Mouse (Mus musculus) kidney, postnatal 4 days (tissue): Measurements from ENCODE around the gene Samd4.

Experiments
- DNase-seq, 2 experiments: peaks; one replicate each; pipeline ENCODE4 v3.0.0; 2021; ENCODE audit warnings: mixed read lengths in 2 of 2

Samd4 gene

DNA sequence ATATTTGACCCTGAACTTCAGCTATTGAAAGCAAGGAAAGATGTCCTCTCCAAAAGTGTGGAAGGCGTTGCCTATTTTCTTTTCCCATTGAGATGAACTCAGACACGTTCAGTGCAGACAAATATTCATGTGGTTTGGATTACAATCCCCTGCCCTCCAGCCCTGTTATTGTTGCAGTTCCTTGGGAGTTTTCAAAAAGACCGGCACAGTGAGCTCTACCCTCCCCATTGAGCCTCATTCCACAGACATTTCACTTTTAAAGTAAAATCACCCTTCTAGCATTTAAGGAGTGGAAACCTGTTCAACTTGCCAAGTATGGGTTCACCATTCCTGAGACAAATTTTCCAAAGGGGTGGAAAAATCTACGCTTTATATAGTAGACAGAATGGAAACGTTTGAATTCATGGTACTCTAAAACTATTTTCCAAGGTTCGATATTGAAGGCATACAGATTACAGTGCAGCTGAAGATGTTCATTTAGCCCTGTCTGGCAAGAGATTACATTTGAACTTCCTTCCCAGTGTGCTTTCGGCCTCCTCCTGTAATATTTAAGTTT lies 76.6 kb downstream of the Samd4 start:
- DNase-seq, result no peak

DNA sequence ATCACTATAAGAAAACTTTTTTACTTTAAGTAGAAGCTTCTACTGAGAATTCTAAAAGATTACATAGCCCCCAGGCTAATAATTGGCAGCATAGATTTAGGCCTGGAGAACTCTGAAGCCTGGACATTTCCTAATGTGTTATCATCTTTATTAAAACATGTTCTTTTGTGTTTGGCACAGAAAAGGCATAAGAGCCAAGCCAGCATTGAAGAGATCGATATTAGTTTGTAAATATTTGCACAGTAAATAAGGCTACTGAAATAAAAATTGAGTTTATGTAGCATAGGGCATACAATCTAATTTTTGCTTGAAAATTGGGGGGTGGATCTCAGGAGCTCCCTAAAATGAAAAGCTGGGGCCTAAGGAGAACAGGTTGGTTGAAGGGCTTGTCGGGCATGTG lies 77.2 kb downstream of the Samd4 start:
- DNase-seq, result no peak

DNA sequence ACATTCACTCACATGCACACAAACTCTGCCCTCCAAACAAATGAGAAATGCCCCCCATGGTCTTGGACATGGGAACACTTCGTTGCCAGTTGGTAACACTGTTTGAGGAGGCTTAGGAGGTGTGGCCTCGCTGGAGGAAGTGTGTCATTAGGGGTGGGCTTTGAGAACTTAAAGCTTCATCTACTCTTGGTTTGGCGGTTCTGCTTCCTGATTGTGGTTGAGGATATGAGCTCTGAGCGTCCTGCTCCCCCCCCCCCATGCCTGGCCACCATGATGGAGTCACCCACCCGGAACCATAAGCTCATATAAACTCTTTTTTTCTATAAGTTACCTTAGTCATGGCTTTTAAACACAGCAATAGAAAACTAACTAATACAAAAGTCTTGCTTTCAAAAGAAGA lies 80.2 kb downstream of the Samd4 start:
- DNase-seq, result no peak

DNA sequence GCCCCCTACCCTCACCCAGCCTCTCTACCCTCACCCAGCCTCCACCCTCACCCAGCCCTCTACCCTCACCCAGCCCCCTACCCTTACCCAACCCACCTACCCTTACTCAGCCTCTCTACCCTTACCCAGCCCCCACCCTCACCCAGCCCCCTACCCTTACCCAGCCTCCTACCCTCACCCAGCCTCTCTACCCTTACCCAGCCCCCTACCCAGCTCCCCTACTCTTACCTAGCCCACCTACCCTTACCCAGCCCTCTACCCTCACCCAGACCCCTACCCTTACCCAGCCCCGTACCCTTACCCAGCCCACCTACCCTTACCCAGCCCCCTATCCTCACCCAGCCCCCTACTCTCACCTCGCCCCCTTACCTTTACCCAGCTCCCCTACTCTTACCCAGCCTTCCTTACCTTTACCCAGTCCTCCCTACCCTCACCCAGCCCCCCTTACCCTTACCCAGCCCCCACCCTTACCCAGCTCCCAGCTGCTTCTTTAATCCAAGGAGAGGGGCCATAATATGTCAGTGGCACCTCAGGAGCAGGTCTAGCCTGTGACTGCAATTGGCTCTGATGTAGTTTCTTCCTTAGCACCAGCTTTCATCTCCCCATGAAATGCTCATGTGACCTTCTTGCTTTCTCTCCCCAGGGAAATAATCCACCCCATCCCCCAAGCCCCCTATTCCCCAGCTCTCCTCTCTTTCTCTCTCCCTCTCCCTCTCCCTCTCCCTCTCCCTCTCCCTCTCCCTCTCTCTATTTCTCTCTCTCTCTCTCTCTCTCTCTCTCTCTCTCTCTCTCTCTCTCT lies 81.6 kb downstream of the Samd4 start:
- DNase-seq, result no peak

DNA sequence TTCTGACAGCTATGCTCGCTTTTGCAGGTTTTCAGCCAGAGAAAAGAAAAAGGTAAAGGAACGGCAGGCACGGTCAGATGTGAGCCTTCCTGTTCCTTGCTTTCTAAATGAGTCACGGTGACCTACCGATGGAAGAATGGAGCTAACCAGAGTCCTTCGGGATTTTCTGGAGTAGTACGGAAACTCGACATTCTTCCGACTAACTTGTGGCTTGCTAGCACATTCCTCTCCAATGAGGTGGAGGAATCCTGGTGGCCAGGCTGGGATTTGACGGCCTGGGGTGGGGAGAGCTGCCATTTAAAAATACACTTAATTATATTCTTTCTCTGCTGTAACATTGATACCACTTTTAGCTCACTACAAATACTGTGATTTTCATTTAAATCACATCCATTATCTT lies 83.6 kb downstream of the Samd4 start:
- peak; percentile 51 to 66 for DNase-seq

DNA sequence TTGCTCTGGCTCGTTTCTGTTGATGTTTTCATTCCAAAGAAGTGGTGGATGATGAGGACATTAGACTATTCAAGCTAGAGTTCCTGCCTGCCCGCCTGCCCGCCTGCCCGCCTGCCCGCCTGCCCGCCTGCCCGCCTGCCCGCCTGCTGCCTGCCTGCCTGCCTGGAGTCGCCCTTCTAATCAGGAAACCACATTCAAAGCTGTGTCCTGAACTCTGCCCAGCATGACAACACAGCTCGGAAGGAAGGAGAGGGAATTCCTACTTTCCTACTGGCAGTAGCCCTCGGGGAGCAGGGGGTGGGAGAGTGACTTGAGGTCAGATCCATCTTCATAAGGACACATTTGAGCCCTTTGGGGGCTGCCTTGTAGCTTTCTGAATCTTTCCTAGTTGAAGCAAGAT lies 85.4 kb downstream of the Samd4 start:
- DNase-seq, result peak; percentile 26 to 36

DNA sequence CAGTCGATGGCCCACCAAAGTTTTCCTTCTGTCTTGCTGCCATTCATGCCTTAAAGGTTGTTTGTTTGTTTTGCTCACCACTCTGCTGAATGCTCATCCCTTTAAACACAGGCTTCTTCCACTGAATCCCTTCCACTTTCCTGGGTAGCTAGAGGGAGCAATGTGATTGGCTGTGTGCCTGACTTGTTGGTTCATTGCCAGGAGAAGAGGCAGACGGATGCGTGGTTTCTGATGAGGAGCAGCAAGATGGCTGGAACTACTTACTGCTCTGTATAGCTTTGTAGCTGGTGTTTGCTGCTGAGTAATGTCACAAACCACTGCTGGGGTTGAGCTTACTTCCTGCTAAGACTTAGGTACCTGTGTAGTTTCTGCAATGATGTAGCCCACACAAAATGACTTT lies 88.0 kb downstream of the Samd4 start:
- peak; percentile 48 to 51 for DNase-seq

DNA sequence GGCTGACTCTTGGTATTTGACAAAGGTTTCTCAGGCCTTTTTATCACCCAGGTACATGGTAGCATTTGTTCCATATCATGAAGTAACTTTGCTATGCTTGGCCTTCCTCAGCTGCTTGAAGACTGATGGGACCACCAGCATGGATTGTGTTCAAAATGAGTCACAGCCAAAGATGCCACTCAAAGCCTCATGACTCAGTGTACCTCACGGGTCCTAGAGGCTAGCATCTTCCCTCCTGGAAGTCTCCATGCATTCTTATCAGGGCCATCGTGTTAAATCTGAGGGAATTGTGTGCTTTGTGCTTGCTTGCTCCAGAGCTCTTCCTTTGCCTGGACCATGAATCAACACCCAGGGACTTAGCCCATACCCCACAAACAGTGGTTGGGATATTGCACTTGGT lies 89.1 kb downstream of the Samd4 start:
- DNase-seq, result no peak

DNA sequence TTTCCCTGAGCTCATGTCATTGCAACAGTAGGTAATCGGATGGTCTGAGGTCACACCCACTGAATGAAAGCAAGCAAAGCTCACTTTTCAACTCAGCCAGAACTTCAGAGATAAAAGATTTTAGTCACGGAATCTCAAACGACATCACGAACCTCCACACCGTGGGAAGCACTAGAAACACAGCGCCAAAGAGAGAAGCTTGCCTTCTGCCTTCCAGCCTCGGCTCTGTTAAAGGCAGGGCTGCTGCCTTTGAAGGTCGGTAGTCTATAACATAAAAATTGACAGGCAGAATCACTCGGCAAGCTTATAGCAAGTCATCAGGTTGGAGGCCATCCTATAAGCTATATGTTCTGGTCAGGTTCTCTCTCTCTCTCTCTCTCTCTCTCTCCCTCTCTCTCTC lies 92.2 kb downstream of the Samd4 start:
- no peak for DNase-seq

DNA sequence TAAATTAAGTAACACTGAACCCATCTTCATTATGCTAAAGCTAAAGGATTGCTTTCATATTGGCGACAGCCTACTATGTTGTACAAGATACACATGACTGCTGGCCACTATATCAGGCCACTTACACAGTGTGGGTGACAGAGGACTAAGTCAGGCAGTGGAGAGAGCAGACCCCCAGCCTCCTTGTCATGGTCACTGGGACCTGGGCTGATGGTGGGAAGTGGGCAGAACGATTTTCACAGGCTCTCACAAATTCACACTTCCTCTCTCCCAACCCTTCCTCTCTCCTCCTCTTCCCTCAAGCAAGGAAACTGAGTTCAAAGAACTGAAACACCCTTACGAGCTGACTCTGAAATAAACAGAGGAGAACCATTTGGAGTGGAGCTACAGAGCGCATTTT lies 93.3 kb downstream of the Samd4 start:
- DNase-seq, result no peak

DNA sequence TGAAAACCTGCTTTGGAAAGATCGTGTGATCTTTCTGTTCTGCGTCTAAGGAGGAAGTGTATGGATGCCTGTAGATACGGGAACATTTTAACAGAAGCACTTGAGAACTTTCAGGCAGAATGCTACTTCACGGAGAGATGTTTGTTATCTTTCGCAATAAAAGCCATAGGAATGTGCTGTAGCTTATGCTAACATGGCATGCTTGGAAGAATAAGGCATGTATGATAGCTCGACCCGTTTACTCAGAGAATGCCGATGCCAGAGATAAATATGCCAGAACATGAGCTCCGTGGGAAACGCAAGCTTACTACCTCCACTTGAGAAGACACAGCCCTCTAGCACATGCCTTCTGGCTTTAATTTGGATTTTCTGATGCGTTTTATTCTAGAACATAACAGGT lies 94.1 kb downstream of the Samd4 start:
- DNase-seq, result no peak

DNA sequence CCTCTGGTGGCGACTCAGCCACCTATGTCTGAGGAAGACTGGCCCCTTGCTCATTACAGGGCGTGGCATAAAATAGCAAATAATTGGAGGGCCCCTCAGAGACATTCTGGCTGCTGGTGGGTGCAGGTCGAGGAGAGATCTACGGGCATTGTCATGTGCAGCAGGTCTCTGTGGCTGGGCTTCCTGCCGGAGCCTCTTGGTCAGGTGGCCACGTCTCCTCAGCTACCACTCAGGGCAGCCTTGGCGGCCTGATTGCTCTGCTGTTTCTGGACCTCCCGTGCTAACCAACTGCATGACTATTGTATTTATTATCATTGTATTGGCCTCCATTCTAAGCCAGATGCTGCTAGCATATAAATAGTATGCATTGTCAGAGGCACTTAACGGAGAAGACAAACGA lies 95.0 kb downstream of the Samd4 start:
- DNase-seq, result no peak

DNA sequence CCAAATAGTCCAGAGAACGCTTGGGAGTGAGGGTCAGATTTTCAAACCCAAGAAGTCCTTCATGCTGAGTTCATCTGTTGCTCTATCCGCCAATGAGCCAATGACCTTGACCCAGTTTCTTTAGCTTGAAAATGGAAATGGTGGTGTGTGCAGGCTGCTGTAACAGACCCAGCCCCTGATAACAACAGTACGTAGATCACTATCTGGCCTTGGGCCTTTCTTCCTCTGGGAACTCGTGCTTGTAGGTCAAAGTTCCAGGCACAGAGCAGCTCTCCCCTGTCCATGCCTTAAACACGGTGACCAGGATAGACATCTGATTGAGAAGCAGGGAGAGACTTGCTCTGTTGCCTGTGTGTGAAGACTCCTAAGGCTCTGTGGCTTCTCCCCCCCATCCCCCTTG lies 96.5 kb downstream of the Samd4 start:
- no peak for DNase-seq

DNA sequence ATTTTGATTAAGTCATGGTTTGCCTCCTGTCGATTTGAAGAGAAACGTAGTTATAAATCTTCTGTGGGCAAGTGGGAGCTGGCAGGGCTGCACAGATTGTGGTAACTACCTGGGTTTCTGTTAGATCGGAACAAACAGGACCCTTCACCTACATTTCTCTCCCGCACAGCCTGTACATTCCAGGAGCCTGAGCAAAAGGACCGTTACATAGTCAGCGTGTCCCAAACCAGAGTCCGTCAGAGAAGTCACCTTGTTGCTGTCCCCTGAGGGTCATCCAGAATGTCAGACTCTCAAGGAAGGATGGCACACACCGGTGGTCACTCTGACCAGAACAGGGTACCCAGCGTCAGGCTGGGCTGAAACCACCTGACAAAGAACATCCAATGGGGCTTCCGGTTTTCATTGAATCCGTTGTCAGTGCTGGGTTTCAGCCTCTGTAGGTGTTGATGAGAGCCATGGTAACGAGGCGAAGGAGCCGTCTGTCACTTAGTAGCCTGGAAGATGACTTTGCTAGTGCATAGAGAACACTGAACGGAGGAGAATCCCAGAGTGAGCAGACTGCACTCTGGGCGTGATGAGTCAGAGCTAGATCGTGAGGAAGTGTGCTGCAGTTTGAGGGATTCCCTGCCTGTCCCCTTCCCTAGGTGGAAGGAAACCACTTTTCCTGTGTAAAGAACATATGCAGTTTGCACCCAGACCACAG lies 98.2 kb downstream of the Samd4 start:
- no peak for DNase-seq

DNA sequence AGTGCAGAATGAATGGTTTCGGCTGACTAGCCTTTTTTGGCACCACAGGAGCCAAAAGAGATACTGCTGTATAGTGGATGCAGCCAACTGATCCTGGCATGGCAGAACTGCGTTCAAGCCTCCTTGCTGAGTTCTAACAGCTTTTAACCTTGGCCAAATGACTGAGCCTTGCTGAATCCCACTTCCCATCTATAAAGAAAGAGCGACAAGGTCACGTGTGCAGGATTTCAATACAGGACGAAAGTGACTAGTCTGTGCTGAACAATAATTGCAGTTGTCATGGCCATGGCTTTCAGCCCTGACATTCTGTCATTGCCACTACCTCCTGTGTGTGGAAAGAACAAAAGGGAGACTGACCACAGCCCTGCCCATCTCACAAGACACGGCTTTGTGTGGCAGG lies 99.5 kb downstream of the Samd4 start:
- no peak for DNase-seq

DNA sequence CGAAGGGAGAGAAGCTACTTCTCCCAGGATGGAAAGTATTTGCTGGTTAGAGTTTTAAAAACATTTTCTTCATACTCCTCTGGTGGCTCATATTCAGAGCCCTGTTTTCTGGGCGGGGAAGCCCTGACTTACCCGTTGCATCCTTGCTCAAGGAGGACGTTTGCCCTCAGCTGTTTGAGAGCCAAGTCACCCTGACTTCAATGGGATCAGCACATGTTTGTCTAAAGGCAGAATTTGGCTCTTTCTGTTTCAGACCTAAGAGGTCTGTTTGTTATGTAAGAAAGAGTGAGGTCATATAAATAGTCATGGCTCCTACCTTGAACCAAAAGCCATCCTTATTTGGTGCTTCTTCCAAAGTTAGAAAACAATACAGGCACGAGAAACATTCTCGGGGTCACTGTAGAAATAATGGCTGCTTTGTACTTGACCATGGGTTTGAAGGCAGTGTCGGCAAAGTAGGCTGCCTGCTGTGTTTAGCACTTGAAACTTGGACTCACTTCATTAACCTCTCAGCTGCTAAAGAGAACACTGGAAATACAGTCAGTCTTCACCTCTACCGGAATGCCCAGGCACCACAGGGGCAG lies 102.0 kb downstream of the Samd4 start:
- DNase-seq, result no peak

DNA sequence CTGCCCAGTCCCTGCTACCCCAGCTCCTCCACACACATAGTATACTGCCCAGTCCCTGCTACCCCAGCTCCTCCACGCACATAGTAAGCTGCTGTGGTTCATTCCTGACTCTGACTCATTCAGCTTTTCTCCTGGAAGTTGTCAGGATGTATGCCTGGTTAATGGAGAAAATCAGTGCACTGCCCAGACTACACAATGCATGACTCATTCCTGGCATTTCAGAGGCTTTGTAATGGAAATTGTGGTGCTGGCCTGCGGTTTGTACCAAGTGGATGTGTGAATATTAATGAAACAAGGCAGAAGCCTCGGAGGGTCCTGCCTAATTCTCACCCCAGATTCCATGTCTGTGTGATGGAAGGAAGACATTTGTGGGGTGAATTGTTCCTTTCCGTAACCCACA lies 107.0 kb downstream of the Samd4 start:
- DNase-seq, result no peak

DNA sequence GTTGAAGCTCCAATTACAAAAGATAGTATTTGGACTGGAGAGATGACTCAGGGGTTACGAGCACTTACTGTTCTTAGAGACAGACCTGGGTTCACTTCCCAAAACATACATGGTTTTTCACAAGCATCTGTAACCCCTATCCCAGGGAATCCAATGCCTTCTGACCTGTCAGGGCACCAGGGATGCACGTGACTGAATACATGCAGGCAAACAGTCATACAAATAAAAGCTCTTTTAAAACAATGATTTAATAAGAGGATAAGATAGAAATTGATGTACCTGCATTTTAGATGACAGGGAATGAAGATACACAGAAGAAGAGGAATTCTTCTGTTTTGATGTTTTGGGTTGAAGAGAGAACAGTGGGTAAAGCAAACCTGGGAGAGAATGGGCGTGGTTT lies 107.8 kb downstream of the Samd4 start:
- no peak for DNase-seq

DNA sequence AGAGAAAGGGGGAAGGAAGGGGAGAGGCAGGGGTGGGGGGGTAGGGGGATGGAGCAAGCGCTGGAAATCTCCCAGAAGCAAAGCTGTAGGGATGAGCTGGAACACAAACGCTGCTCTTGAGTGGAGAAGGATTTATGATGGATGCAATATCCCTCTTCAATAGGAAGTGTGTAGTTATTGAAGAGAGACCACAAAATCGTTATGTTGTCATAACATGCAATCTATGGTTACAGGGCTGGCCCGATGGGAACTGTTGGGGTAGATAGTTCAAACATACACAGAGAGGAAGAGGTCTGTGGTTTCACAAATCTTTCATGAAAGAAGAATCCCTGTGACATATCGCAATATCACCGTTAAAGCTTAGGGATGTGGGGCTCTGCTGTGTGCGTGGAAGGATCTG lies 112.0 kb downstream of the Samd4 start:
- DNase-seq, result no peak

DNA sequence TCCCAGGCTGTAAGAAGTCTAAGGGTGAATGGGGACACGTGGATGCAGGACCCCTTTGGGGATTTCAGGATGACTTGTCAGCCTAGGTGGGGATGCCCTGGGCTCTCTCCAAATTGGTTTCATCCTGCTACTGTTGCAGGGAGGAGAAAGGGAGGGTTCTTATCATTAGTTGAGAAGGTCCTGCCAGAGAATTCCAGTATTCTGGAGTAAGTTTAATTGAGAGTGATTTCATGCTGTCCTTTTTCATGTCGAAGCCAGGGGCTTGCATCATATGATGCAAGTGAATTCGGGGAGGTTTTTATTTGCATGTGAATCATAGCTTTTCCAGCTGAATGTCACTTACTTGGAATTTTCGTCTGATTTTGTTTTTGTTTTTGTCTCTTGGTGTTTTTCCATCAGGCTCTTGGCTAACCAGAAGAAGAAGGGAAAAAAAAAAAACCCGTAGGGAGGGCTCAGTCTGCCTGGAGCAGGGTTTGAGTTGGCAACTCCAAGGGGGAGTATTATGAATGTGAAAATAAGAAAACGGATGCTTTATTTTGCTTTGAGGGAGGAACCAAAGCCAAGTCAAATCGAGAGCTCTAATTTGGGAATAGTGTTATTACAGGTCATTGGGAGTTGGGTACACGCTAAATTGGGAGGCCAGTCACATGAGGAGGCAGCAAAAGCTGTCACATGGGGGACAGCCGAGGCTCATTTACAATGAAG lies 116.8 kb downstream of the Samd4 start:
- no peak for DNase-seq

DNA sequence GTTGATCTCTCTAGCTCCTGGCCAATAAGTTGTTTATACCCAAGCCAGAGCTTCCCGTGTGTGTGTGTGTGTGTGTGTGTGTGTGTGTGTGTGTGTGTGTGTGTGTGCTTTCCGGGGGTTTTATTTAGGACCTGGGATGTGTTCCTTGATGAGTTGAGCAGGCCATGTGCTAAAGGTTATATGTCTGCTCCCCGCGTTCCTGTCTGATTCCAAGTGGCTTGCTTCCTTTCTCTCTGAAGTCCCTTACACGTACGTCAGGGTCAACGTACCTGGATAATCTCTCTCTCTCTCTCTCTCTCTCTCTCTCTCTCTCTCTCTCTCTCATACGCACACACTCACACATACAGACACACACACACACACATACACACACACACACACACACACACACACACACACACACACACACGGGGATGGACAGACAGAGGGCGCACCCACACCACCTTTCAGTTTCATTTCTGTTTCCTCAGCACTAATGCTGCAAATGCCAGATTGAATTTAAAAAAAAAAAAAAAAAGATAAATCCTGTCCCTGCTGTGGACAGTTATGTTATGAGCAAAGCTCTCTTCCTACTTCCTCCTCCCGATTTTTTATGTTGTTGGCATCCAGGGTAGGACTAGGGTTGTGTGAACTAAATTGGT lies 117.6 kb downstream of the Samd4 start:
- no peak for DNase-seq
